Mouse (Mus musculus) gastrocnemius, adult 8-10 months (tissue): ENCODE data around the gene Coro2a. TPM values are rescaled to one million over a fixed set of nuclear protein-coding genes. Genes with fewer than 3 reads are reported as not detected.
A peak's percentile ranks its signal among the peaks of the same experiment; 100 is the strongest.
"Not testable (repeated sequence)": the region's sequence is repeated elsewhere in the genome, so short reads cannot be mapped to it uniquely, and the experiment has no call there.

Source experiments
- DNase-seq, 2 experiments: peaks; one replicate each; pipeline ENCODE4 v3.0.0; 2022; ENCODE audit warnings: low spot score in 2 of 2
- total RNA-seq, 4 experiments: library from RNA; stranded (reverse); gene quantifications; 2 replicates each; pipeline ENCODE4 v1.2.4; 2022

Gene Coro2a
- total RNA-seq, 4 experiments from 2014 or later, result 0.22 to 0.61 (median 0.27) TPM; not detected in 1

DNA sequence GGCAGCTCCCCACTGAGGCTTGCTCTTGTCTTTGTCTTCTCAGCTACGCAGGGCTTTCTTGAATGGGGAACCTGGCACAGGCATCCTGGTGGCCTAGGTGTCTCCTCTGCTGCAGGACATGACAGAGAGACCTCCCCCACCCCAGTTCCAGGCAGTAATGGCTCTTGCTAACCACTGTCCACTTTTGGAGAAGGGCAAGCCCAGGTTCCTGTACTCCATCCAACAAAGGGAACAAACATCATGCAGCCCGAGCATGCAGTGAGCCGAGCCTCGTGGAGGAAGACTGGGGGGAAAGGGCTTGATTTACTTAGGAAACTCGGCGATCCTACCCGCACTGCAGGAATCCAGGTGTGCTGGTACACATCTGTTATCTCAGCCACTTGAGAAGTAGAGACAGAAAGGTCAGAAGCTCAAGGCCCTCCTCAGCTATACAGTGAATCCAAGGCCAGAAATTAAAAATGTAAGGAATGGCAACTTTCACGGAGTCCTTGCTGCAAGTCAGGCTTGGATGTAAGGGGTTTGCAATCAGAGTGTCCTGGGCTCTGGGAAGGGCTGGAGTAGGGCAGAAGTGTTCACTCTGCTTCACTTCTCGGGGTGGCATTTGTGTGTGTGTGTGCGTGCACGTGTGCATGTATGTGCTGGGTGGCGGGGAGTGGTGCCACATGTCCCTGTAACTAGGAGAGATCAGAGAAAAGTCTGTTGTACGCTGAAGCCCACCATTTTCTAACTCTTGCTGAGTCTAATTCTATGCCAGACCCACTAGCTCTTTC, 16.8 kb downstream of the Coro2a start:
- no peak for DNase-seq

DNA sequence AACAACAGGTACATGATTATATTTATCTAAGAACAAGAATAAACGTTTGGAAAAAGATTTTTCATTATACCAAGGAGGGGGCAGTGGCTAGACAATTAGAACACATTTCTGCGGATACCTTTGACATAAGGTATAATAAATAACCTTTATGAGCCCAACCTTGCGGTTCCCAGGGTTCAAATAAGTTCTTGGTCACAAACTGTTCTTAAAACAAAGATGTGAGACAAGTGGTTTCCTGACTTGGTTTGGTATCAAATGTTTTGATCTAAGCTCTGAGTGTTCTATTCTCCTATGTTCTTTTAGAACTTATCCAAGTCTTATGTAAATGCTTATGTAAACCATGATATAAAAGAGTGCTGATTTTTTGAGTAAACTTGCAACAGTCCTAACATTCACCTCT, 17.5 kb downstream of the Coro2a start:
- not testable (repeated sequence) for DNase-seq

- not testable (repeated sequence) for DNase-seq
Observed at GRCm38 (mm10) chr4:46584084-46584483, 17.9 kb downstream of the Coro2a start.

GRCm38 (mm10) chr4:46582024-46582423, 20.0 kb downstream of the Coro2a start:
- not testable (repeated sequence) for DNase-seq

DNA sequence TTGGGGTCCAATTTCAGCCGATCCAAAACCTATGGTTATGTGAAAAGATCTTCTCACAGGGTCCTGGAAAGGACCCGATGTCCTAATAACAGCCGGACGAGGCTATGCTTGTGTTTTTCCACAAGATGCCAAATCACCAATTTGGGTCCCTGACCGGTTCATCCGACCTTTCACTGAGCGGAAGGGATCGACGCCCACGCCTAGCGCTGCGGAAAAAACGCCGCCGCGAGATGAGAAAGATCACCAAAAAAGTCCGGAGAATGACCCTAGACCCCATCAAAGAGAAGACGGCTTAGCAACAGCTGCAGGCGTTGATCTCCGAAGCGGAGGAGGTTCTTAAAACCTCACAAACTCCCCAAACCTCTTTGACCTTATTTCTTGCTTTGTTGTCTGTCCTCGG, 20.4 kb downstream of the Coro2a start:
- DNase-seq, result not testable (repeated sequence)

- DNase-seq, result not testable (repeated sequence)
Observed at GRCm38 (mm10) chr4:46580799-46581243, 21.2 kb downstream of the Coro2a start.

- DNase-seq, result not testable (repeated sequence)
Observed at GRCm38 (mm10) chr4:46578796-46579346, 23.1 kb downstream of the Coro2a start.

GRCm38 (mm10) chr4:46578228-46578627, 23.8 kb downstream of the Coro2a start:
- DNase-seq, result no peak

DNA sequence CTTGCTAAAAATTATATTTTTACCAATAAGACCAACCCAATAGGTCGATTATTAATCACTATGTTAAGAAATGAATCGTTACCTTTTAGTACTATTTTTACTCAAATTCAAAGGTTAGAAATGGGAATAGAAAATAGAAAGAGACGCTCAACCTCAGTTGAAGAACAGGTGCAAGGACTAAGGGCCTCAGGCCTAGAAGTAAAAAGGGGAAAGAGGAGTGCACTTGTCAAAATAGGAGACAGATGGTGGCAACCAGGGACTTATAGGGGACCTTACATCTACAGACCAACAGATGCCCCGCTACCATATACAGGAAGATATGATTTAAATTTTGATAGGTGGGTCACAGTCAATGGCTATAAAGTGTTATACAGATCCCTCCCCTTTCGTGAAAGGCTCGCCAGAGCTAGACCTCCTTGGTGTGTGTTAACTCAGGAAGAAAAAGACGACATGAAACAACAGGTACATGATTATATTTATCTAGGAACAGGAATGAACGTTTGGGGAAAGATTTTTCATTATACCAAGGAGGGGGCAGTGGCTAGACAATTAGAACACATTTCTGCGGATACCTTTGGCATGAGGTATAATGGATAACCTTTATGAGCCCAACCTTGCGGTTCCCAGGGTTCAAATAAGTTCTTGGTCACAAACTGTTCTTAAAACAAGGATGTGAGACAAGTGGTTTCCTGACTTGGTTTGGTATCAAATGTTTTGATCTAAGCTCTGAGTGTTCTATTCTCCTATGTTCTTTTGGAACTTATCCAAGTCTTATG, 26.3 kb downstream of the Coro2a start:
- DNase-seq, result not testable (repeated sequence)

GRCm38 (mm10) chr4:46574841-46575240, 27.2 kb downstream of the Coro2a start:
- DNase-seq, result no peak

GRCm38 (mm10) chr4:46574024-46574753, 27.8 kb downstream of the Coro2a start:
- DNase-seq, result no peak

DNA sequence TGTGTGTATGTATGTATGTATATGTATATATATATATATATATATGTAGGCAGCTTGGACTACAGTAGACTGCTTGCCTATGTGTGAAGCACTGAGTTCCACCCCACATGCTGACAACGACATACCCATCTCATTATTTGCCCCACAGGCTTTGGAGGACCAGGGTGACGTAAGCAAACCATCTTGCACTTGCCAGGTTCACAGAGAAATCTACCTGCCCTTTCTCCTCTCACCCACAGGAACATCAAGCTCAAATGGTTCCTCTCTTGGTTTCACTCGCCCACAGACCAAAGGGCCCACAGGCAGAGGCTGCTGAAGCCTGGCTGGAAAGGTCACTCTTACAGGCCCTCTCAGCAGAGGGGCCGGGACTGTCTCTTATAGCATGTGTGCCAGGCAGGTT, 29.4 kb downstream of the Coro2a start:
- no peak for DNase-seq

DNA sequence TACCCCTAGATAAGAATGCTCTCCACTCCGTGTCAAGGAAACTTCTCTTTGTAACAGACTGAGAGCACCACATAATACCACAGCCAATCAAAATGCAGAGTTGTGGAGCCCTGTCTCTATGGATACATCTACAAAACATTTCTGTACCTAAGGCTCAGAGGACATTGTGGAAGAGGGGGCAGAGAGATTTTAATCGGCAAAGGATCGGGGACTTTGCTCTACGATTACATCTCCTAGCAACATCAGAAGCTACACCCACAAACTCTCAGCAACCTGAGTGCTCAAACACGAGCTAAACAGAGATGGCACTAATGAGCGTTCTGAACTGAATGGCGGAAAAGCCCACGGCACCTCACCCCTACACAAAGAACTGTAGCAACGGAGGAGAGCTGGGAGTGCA, 30.3 kb downstream of the Coro2a start:
- DNase-seq, result no peak

DNA sequence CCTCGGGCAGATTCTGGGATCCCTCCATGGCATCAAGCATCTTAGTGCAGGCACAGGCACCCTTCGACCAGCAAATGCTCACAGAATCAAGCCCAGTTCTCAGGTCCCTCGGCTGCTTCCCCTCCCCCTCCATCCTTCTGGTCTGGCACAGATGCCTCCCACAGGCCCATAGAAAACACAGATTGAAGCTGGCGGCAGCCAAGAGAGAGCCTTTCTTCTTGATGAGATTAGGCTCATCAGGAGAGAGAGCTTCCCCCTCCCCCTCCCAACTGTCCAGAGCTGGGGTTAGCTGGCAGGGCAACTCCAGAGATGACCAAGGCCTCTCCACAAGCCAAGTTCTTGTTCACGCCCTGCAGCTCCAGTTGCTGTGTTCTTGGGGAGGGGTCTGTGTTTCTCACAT, 32.3 kb downstream of the Coro2a start:
- no peak for DNase-seq

DNA sequence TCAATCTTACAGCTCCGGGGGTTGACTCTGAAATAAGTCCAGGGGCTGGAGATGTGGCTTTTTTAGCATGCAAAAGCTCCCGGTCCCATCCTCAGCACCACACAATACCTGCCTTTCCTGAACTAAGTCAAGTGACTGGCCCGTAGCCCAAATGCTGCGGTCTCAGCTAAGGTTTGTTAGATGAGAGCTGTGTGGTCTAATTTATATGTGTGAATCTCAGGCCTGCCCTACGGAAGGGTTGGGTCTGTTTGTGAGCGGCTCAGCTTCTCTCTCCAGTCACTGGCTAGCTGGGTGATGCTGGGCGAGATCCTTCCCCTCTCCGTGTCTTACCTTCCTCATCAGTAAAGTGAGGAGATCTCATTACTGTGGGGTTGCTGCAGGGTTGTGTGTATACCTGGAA, 33.8 kb downstream of the Coro2a start:
- no peak for DNase-seq

DNA sequence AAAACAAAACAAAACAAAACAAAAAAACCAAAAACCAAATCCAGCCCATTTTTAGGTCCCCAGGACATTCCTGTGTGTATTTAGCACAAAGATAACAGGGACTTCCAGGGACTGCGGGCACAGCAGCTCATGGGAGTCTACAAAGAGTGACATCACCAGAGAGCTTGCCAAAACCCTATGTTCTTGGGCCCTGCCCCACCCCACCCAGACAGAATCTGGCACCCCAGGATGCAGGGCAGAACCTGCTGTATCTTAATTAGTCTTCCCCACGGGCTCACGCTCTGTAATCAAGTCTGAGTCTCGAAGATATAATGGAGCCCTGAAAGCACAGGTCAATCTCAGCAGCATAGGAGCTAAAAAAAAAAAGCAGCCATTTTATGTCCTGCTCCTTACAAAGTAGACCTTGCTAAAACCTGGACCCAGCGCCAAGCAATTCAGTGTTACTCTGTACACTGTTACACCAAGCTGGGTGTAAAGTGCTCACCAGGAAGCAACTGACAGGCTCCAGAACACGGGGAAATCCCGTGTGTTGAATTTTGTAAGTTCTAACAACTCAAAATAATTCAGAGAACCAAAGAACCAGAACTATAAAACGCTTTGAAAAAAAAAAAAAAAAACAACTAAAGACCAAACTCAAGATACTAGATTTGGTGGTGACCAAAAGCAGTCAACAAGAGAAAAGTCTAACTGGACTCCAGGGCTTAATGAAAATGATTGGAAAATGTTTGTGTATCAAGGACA, 34.9 kb downstream of the Coro2a start:
- DNase-seq, result no peak

- DNase-seq, result no peak
Observed at GRCm38 (mm10) chr4:46565393-46565955, 36.5 kb downstream of the Coro2a start.

DNA sequence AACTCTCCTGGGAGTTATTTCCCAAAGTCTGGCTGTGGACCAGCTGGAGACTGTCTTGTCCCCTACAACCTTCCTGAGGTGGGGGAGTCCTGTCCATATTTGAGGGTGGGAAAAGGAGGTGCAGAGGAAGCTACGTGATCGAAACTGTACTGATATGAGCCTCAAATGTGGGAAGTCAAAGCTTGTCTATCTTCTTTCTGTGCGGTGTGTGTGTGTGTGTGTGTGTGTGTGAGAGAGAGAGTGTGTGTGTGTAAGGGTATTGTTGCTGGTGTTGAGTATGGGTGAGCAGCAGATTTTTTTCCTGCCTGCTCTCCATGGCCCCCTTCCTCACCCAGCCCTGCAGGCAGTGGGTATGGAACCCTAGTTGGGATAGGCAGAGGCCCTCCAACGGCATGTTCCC, 37.8 kb downstream of the Coro2a start:
- DNase-seq, result no peak

GRCm38 (mm10) chr4:46563847-46564246, 38.2 kb downstream of the Coro2a start:
- DNase-seq, result peak in 1 of 2 experiments; percentile 8

DNA sequence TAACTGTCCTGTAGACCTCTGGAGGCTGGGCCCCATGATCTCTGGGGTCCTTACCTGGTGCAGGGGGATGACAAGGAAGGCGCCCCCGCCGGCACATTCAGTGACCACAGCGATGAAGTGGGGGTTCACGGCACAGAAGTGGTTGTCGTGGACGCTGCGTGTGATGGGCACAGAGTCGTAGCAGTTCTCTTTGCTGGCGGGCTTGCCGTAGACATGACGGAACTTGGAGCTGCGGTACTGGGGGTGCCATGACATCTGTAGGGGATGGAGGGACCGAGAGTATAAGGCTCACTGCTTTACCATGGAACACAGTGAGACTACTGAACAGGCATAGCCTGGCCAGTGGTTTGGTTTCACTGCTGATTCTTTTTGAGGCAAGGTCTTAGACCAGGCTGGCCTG, 39.2 kb downstream of the Coro2a start:
- DNase-seq, result peak in 1 of 2 experiments; percentile 2
